Mouse (Mus musculus): Measurements from ENCODE around the gene Elf2. TPM values are rescaled to one million over a fixed set of nuclear protein-coding genes. Genes with fewer than 3 reads are reported as not detected.
"Not testable (repeated sequence)": the region's sequence is repeated elsewhere in the genome, so short reads cannot be mapped to it uniquely, and the experiment has no call there.

The Elf2 gene
- total RNA-seq, 2 experiments from 2014 or later, result 37.1 to 42.6 TPM

DNA sequence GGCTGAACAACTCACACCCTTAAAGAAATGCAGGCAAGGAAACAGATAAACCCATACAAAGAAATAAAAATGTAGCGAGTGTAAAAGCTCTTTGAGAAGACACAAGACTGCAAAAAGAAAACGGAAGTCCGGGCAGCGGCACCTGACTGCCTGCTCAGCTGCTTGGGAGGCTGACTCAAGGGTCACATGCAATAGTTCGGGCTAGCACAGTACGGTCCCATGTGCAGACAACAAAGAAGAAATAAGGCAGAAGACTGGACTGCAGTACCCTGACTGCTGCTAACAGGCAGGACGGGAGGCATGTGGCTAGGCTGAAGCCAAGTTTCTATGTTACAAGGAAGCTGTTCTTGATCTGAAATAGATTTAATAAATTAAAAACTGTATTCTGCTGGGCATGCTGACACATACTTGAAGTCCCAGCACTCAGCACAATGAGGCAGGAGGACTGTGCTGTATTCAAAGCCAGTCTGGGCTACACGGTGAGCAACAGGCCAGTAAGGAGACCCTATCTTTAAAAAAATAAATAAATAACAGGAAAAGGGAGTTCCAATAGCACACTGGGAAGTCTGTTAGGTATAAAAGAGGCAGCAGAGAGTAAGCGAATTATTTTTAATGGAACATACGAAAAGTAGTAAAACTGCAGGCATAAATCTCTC is 7.1 kb downstream of the Elf2 start:
- DNase-seq, result no peak
- intact Hi-C loops (cut with DNase I), result no loop called here

DNA sequence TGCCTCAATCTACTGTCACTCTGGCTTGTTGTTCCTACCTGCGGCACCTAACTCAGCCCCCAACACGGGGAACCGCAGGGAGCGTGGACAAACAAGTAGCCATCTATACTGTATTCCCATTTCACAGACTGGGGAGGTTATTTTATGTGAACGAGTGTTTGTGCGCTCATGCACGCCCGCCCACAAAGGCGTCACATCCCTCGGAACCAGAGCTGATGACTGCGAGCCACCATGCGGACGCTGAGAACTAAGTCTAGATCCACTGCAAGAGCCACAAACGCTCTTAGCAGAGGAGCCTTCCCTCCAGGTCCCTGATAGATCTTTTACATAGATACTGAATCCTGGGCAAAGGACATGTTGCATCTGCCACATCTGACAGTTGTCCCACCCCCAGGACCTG is 10.4 kb downstream of the Elf2 start:
- intact Hi-C loops (cut with DNase I), result no loop called here
- no peak for DNase-seq

GRCm38 (mm10) chr3:51328546-51328945 is 11.9 kb downstream of the Elf2 start:
- DNase-seq, result no peak

GRCm38 (mm10) chr3:51327817-51328216 is 12.6 kb downstream of the Elf2 start:
- no peak for DNase-seq
- intact Hi-C loops (cut with DNase I), result no loop called here

More at GRCm38 (mm10) chr3:51328546-51328945, 11.9 kb downstream of the Elf2 start:
- intact Hi-C loops (cut with DNase I), result no loop called here

DNA sequence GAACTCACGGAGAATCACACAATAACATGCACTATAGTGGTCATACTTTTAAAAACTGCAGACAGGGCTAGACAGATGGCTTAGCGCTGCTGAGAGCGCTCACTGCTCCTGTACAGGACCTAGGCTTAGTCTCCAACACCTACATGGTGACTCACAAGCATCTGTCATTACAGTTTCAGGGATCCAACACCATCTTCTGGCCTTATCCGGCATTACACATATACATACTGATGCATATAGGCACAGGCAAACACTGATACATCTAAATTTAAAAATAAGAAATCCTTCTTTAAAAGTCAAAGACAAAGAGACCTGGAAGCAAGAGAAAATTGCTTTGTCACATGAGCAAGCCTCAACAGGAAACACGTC is 13.1 kb downstream of the Elf2 start:
- DNase-seq, result no peak
- intact Hi-C loops (cut with DNase I), result no loop called here

DNA sequence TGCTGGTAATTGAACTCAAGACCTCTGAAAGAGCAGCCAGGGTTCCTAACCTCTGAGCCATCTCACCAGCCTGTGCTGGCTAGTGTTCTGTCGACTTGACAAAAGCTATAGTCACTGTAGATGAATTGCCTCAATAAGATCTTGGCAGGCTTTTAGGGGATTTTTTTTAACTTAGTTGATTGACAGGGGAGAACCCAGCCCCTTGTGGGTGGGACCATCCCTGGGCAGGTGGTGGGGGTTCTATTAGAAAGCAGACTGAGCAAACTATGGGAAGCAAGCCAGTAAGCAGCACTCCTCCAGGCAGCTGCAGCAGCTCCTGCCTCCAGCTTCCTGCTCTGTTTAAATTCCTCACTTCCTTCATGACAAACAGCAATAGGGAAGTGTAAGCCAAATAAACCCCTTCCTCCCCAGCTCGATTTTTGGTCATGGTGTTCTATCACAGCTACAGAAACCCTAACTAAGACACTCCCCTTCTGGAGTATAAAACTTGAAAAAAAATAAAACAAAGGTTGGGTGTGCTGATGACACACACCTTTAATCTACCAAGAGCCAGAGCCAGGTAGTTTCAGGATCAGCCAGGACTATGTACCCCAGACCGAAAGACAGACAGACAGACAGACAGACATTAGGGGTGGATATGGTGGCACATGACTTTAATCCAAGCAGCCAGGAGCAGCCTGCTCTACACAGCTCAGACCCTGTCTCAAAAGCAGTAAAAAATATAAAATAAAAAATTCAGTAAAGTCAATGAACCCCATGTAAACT is 13.6 kb downstream of the Elf2 start:
- intact Hi-C loops (cut with DNase I), result no loop called here
- DNase-seq, result peak; percentile 37

- DNase-seq, result no peak
- intact Hi-C loops (cut with DNase I), result no loop called here
Measured at GRCm38 (mm10) chr3:51325475-51325874, 15.0 kb downstream of the Elf2 start.

GRCm38 (mm10) chr3:51323006-51323405 is 17.5 kb downstream of the Elf2 start:
- DNase-seq, result no peak
- intact Hi-C loops (cut with DNase I), result no loop called here

DNA sequence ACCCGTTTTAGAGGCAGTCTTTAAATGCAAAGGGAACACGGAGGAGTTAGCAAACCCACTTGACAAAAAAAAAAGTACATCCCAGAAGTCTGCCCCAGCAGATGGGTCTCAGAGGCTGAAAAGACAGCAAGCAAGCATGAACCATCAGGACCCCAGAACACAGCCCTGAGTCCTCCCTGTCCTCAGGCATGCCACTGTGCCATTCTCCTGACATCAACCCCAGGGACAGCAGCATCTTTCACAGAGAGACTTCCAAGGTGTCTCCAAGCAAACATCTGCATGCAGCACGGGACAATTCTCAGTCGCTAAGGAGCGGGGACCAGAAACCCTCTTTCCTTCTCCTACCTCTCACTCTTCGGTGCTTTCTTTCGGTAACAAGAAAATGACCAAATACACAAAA is 18.1 kb downstream of the Elf2 start:
- DNase-seq, result no peak
- intact Hi-C loops (cut with DNase I), result no loop called here

- no peak for DNase-seq
- intact Hi-C loops (cut with DNase I), result no loop called here
Measured at GRCm38 (mm10) chr3:51321141-51321540, 19.3 kb downstream of the Elf2 start.

DNA sequence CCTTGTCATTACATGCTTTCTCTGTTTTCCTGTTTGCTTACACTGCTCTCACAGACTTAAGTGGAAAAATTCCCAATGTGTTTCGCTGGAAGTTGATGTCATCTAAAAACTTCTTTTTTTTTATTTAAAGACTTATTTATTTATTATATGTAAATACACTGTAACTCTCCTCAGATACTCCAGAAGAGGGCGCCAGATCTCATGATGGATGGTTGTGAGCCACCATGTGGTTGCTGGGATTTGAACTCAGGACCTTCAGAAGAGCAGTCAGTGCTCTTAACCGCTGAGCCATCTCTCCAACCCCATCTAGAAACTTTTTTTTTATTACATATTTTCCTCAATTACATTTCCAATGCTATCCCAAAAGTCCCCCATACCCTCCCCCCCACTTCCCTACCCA is 22.4 kb downstream of the Elf2 start:
- DNase-seq; intact Hi-C loops (cut with DNase I): not testable (repeated sequence)

- DNase-seq, result no peak
Measured at GRCm38 (mm10) chr3:51316876-51317275, 23.6 kb downstream of the Elf2 start.

DNA sequence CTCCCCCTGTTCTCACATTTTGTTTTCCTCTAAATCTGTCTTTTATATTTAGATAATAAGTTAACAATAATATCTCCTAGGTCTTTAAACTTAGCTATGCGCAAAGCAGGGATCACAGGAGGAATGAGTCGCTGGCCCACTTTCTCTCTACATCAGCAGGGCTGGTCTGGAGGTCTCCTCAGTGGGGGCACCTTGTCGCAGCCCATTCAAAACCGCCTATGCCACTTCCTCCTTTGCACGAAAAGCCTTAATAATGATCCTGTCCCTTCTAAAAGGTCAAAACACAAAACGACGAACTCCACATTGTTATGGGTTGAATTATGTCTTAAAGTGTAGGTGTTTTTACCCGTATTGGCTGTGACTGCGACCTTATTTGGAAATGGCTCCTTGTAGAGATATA is 28.8 kb downstream of the Elf2 start:
- DNase-seq, result no peak
- intact Hi-C loops (cut with DNase I), result no loop called here

More at GRCm38 (mm10) chr3:51316876-51317275, 23.6 kb downstream of the Elf2 start:
- intact Hi-C loops (cut with DNase I), result no loop called here

DNA sequence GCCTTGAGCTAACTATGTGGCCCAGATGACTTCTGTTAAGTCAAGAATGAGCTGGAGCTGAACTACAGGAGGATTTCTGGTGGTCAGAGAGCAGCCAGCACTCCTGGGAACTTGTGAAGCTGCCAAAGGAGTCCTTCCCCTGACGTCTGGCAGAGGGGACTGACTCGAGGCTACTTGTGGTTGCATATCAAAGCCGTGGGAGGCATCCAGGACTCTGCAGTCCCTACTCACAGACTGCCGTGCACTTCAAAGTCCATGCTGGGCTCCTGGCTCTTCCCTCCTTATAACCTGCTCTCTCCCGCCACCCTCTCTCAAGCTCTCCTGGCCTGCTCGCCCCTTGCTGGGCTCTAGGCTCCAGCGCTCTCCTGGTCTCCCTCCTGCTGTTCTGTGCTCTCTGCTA is 30.4 kb downstream of the Elf2 start:
- peak; percentile 10 for DNase-seq
- intact Hi-C loops (cut with DNase I), result no loop called here

GRCm38 (mm10) chr3:51306621-51307020 is 33.8 kb downstream of the Elf2 start:
- intact Hi-C loops (cut with DNase I), result no loop called here
- no peak for DNase-seq

GRCm38 (mm10) chr3:51305961-51306360 is 34.5 kb downstream of the Elf2 start:
- intact Hi-C loops (cut with DNase I), result no loop called here
- no peak for DNase-seq

DNA sequence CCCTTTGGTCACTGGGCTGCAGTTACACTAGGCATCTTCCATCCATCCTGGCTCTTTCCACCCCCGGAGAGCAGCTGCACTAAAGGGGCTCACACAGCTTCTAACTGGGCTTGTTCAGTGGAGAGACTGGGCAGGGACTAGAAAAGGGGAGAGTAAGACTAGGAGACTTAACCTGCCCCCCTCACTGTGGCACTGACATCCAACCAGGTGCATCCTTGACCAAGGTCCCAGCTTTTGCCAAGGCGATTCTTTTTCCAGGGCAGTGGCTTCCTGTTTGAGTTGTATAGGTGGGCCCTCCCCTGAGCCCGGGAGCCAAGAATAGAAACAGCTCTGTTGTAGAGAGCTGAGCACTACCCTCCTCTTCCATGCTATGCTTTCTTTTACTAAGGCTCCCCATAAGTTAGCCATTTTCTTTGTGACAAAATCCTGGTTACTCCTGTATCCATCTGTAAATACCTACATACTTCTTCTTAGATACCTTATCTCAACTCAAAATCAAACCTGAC is 37.4 kb downstream of the Elf2 start:
- intact Hi-C loops (cut with DNase I), result no loop called here

GRCm38 (mm10) chr3:51301583-51301982 is 38.9 kb downstream of the Elf2 start:
- intact Hi-C loops (cut with DNase I), result no loop called here
- DNase-seq, result no peak

More for the DNA sequence above, 37.4 kb downstream of the Elf2 start:
- DNase-seq, result no peak

- DNase-seq, result no peak
- intact Hi-C loops (cut with DNase I), result no loop called here
Measured at GRCm38 (mm10) chr3:51296790-51297189, 43.7 kb downstream of the Elf2 start.

- intact Hi-C loops (cut with DNase I), result no loop called here
- no peak for DNase-seq
Measured at GRCm38 (mm10) chr3:51295225-51295624, 45.2 kb downstream of the Elf2 start.

GRCm38 (mm10) chr3:51294251-51294650 is 46.2 kb downstream of the Elf2 start:
- DNase-seq, result no peak
- intact Hi-C loops (cut with DNase I), result no loop called here

Data from left cerebral cortex, postnatal 4 days (tissue).